Mouse (Mus musculus) embryo, embryonic 11 days (tissue): ENCODE measurements around the gene Mt3.
"Not testable (repeated sequence)": the region's sequence is repeated elsewhere in the genome, so short reads cannot be mapped to it uniquely, and the experiment has no call there.

Experiments used
- DNase-seq: peaks from one replicate; pipeline ENCODE4 v3.0.0-alpha.2; 2015

Mt3 gene

GRCm38 (mm10) chr8:94152513-94153300, at the start of gene Mt3:
Gene Mt3, plus strand, starts transcription at chr8:94152607.
- peak; percentile 87 for DNase-seq

GRCm38 (mm10) chr8:94104146-94104545, 48.3 kb upstream of the Mt3 start:
- DNase-seq, result no peak

- no peak for DNase-seq
Measured at GRCm38 (mm10) chr8:94107871-94108270, 44.5 kb upstream of the Mt3 start.

- DNase-seq, result no peak
Measured at GRCm38 (mm10) chr8:94109396-94109795, 43.0 kb upstream of the Mt3 start.

GRCm38 (mm10) chr8:94109835-94110234, 42.6 kb upstream of the Mt3 start:
- DNase-seq, result no peak

- no peak for DNase-seq
Measured at GRCm38 (mm10) chr8:94110526-94111177, 41.8 kb upstream of the Mt3 start.

- no peak for DNase-seq
Measured at GRCm38 (mm10) chr8:94113435-94113834, 39.0 kb upstream of the Mt3 start.

GRCm38 (mm10) chr8:94113972-94114371, 38.4 kb upstream of the Mt3 start:
- DNase-seq, result no peak

- DNase-seq, result peak; percentile 82
Measured at GRCm38 (mm10) chr8:94118776-94119430, 33.5 kb upstream of the Mt3 start.

GRCm38 (mm10) chr8:94121625-94122024, 30.8 kb upstream of the Mt3 start:
- DNase-seq, result no peak

GRCm38 (mm10) chr8:94122711-94123468, 29.5 kb upstream of the Mt3 start:
- no peak for DNase-seq

GRCm38 (mm10) chr8:94127711-94128110, 24.7 kb upstream of the Mt3 start:
- no peak for DNase-seq

- no peak for DNase-seq
Measured at GRCm38 (mm10) chr8:94129133-94129789, 23.1 kb upstream of the Mt3 start.

GRCm38 (mm10) chr8:94130126-94130525, 22.3 kb upstream of the Mt3 start:
- no peak for DNase-seq

- DNase-seq, result no peak
Measured at GRCm38 (mm10) chr8:94132096-94132495, 20.3 kb upstream of the Mt3 start.

GRCm38 (mm10) chr8:94134601-94135000, 17.8 kb upstream of the Mt3 start:
- DNase-seq, result not testable (repeated sequence)

- no peak for DNase-seq
Measured at GRCm38 (mm10) chr8:94135556-94135955, 16.9 kb upstream of the Mt3 start.

GRCm38 (mm10) chr8:94136192-94136591, 16.2 kb upstream of the Mt3 start:
- no peak for DNase-seq

GRCm38 (mm10) chr8:94136933-94137332, 15.5 kb upstream of the Mt3 start, which contains the start of gene Mt4:
Gene Mt4, plus strand, starts transcription at chr8:94137197.
- DNase-seq, result no peak

- DNase-seq, result no peak
Measured at GRCm38 (mm10) chr8:94140266-94140795, 12.1 kb upstream of the Mt3 start.

GRCm38 (mm10) chr8:94148236-94148635, 4.2 kb upstream of the Mt3 start:
- DNase-seq, result no peak

- DNase-seq, result no peak
Measured at GRCm38 (mm10) chr8:94150925-94151324, 1.5 kb upstream of the Mt3 start.
